Mouse (Mus musculus): ENCODE data around the gene Rita1. TPM values are rescaled to one million over a fixed set of nuclear protein-coding genes. Genes with fewer than 3 reads are reported as not detected.

The Rita1 gene
- polyA plus RNA-seq, 1 experiment from 2014 or later, result 9.3 TPM

- no peaks in the 10 kb centered on the region for H3K36me3 ChIP-seq (ENCODE audit: control insufficient read depth, insufficient read depth, low read length)
- no peak within 1 kb of the TSS for H3K9ac ChIP-seq (ENCODE audit: low read depth, low read length)
- peak within 1 kb of the TSS; percentile 13 for H3K4me3 ChIP-seq (ENCODE audit: low read depth, low read length)
- peak within 1 kb of the TSS; percentile 28 for H3K4me2 ChIP-seq (replicated peaks; ENCODE audit: low read depth, low read length)
- WGBS, result 2% methylated on average over 40 of the region's 53 CpGs
- no peak within 1 kb of the TSS for H3K27ac ChIP-seq (ENCODE audit: low read depth, low read length)
- peaks cover 2% of the 10 kb centered on the region; the same call in 1 of the 2 replicates for H3K4me1 ChIP-seq (replicated peaks; ENCODE audit: control insufficient read depth, insufficient read depth, low read length)
- DNase-seq (ENCODE audit: low spot score) (peak; percentile 58), ATAC-seq (ENCODE audit: low FRiP score) (0 out of 2 replicates have a peak, but pooled peaks have one; percentile 53)
- H3K27me3 ChIP-seq (ENCODE audit: control insufficient read depth, insufficient read depth, low read length), result peaks cover 31% of the 10 kb centered on the region
- no peaks in the 10 kb centered on the region for H3K9me3 ChIP-seq (ENCODE audit: control insufficient read depth, low read length)
Observed at GRCm38 (mm10) chr5:120648569-120649373, 36.4 kb upstream of the Rita1 start, which contains the start of gene Rasal1. Gene Rasal1 (plus strand): TSS chr5:120648812.

- WGBS, result 42% methylated on average over 12 of the region's 12 CpGs
- Histone ChIP-seq H3K9me3 (ENCODE audit: control insufficient read depth, low read length) (no peaks in the 10 kb centered on the region), H3K4me2 (replicated peaks; ENCODE audit: low read depth, low read length) (no peak overlapping the region), H3K27me3 (ENCODE audit: control insufficient read depth, insufficient read depth, low read length) (peaks cover 31% of the 10 kb centered on the region), H3K36me3 (ENCODE audit: control insufficient read depth, insufficient read depth, low read length) (no peaks in the 10 kb centered on the region), H3K4me3 (ENCODE audit: low read depth, low read length) (no peak overlapping the region), H3K9ac (ENCODE audit: low read depth, low read length) (no peak overlapping the region), H3K4me1 (replicated peaks; ENCODE audit: control insufficient read depth, insufficient read depth, low read length) (peaks cover 2% of the 10 kb centered on the region; the same call in 1 of the 2 replicates), H3K27ac (ENCODE audit: low read depth, low read length) (no peak overlapping the region)
- DNase-seq (ENCODE audit: low spot score), result no peak
- no peak for ATAC-seq (ENCODE audit: low FRiP score)
Observed at GRCm38 (mm10) chr5:120647814-120648491, 35.6 kb upstream of the Rita1 start.

DNA sequence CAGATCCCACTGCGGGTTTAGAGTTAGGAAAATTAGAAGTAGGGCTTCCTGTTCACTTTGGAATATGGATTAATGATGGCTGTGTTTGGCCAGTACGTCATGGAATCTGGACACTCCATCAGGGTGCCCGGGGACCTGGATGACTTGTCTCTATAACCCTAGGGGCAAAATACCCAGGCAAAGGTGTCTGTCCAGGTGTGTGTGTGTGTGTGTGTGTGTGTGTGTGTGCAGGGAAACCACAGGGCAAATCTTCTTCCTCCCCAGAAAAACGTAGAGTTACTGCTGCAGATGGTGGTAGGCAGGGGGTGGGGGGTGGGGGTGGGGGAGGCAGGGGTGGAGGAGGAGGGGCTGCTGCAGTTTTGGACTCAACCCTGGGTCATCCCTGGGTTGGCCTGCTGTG lies 35.0 kb upstream of the Rita1 start:
- H3K4me3 ChIP-seq (ENCODE audit: low read depth, low read length), result no peak overlapping the region
- H3K27me3 ChIP-seq (ENCODE audit: control insufficient read depth, insufficient read depth, low read length), result peaks cover 31% of the 10 kb centered on the region
- H3K4me2 ChIP-seq (replicated peaks; ENCODE audit: low read depth, low read length), result no peak overlapping the region
- 82% methylated on average over 3 of the region's 4 CpGs for WGBS
- H3K36me3 ChIP-seq (ENCODE audit: control insufficient read depth, insufficient read depth, low read length), result no peaks in the 10 kb centered on the region
- ATAC-seq (ENCODE audit: low FRiP score) (no peak), DNase-seq (ENCODE audit: low spot score) (no peak)
- no peak overlapping the region for H3K9ac ChIP-seq (ENCODE audit: low read depth, low read length)
- no peaks in the 10 kb centered on the region for H3K9me3 ChIP-seq (ENCODE audit: control insufficient read depth, low read length)
- peaks cover 2% of the 10 kb centered on the region; the same call in 1 of the 2 replicates for H3K4me1 ChIP-seq (replicated peaks; ENCODE audit: control insufficient read depth, insufficient read depth, low read length)
- H3K27ac ChIP-seq (ENCODE audit: low read depth, low read length), result no peak overlapping the region

DNA sequence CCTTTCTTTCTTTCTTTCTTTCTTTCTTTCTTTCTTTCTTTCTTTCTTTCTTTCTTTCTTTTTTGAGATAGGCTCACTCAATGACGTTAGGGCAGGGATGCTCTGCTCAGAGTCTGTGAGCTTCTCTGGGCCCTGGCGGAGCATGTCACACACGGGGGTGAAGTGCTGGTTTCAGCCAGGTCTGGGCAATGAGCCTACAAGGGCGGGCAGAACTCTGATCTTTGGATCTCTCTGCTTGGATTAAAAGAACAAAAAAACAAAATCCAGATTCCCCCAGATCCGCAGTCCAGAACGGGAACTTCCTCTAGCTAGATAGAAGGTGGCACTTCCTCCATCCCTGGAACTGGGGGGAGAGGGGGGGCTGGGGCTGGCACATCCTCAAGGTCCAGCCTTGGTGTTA lies 33.5 kb upstream of the Rita1 start:
- whole genome bisulfite sequencing, result 71% methylated on average over 6 of the region's 6 CpGs
- Histone ChIP-seq H3K4me3 (ENCODE audit: low read depth, low read length) (no peak overlapping the region), H3K4me1 (replicated peaks; ENCODE audit: control insufficient read depth, insufficient read depth, low read length) (peaks cover 2% of the 10 kb centered on the region; the same call in 1 of the 2 replicates), H3K4me2 (replicated peaks; ENCODE audit: low read depth, low read length) (no peak overlapping the region), H3K36me3 (ENCODE audit: control insufficient read depth, insufficient read depth, low read length) (no peaks in the 10 kb centered on the region), H3K9me3 (ENCODE audit: control insufficient read depth, low read length) (no peaks in the 10 kb centered on the region), H3K9ac (ENCODE audit: low read depth, low read length) (no peak overlapping the region), H3K27me3 (ENCODE audit: control insufficient read depth, insufficient read depth, low read length) (peaks cover 31% of the 10 kb centered on the region), H3K27ac (ENCODE audit: low read depth, low read length) (no peak overlapping the region)
- no peak for DNase-seq (ENCODE audit: low spot score)
- ATAC-seq (ENCODE audit: low FRiP score), result no peak

DNA sequence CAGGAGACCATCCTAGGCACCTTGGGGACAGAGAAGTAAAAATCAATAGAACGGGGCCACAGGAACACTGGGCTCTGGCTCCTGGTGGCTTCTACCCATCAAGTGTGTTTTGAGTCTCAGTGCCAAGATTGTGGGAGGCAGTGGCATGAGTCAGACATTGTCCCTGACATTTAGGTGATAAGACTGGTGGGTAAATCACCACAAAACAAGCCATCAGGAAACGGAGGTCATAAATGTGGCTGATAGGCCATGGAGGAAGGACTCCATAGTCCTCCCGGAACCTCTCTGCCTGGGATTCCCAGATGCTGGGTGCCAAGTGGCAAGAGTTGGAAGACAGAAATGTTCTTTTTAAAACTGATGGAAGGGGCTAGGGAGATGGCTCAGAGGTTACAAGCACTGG lies 31.8 kb upstream of the Rita1 start:
- no peaks in the 10 kb centered on the region for H3K36me3 ChIP-seq (ENCODE audit: control insufficient read depth, insufficient read depth, low read length)
- DNase-seq (ENCODE audit: low spot score) (no peak), ATAC-seq (ENCODE audit: low FRiP score) (no peak)
- H3K4me2 ChIP-seq (replicated peaks; ENCODE audit: low read depth, low read length), result no peak overlapping the region
- peaks cover 16% of the 10 kb centered on the region for H3K27me3 ChIP-seq (ENCODE audit: control insufficient read depth, insufficient read depth, low read length)
- 91% methylated on average over 3 of the region's 3 CpGs for WGBS
- H3K4me1 ChIP-seq (replicated peaks; ENCODE audit: control insufficient read depth, insufficient read depth, low read length), result peaks cover 2% of the 10 kb centered on the region; the same call in 1 of the 2 replicates
- H3K9ac ChIP-seq (ENCODE audit: low read depth, low read length), result no peak overlapping the region
- no peaks in the 10 kb centered on the region for H3K9me3 ChIP-seq (ENCODE audit: control insufficient read depth, low read length)
- no peak overlapping the region for H3K4me3 ChIP-seq (ENCODE audit: low read depth, low read length)
- H3K27ac ChIP-seq (ENCODE audit: low read depth, low read length), result no peak overlapping the region

DNA sequence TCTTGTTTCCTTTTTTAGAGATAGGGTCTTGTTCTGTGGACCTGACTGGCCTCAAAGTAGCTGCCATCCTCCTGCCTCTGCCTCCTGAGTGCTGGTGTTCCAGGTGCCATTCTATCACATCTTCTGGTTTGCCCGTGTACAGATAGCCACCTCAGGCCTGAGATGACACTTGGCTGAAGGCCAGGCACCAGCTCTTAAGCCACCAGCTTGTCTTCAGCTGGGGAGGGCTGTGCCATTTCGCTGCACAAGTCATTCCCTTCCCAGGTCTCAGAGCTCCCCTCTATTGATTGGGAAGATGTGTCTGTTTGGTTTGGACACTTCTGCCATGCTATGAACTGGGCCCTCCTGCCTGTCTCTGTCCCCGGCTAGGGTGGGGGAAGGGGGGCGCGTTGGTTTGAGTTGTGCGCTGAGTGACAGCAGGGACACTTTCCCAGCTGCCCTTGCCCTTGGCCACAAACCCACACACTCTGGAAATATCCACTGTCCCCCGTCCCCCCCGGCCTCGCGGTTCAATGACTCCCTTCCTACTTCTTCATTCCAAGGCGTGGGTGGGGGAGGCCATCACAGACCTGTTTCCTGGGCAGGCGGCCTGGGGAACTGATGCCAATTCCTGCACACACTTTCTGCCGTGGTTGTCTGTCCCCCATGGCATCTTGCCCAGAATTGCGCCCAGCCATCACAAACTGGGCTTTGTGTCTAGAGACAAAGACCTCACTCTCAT lies 31.1 kb upstream of the Rita1 start:
- 83% methylated on average over 14 of the region's 14 CpGs for WGBS
- no peak overlapping the region for H3K4me2 ChIP-seq (replicated peaks; ENCODE audit: low read depth, low read length)
- peaks cover 9% of the 10 kb centered on the region for H3K27me3 ChIP-seq (ENCODE audit: control insufficient read depth, insufficient read depth, low read length)
- H3K4me3 ChIP-seq (ENCODE audit: low read depth, low read length), result no peak overlapping the region
- H3K9me3 ChIP-seq (ENCODE audit: control insufficient read depth, low read length), result no peaks in the 10 kb centered on the region
- no peaks in the 10 kb centered on the region for H3K36me3 ChIP-seq (ENCODE audit: control insufficient read depth, insufficient read depth, low read length)
- no peak for ATAC-seq (ENCODE audit: low FRiP score)
- H3K9ac ChIP-seq (ENCODE audit: low read depth, low read length), result no peak overlapping the region
- no peak for DNase-seq (ENCODE audit: low spot score)
- H3K27ac ChIP-seq (ENCODE audit: low read depth, low read length), result no peak overlapping the region
- no peaks in the 10 kb centered on the region for H3K4me1 ChIP-seq (replicated peaks; ENCODE audit: control insufficient read depth, insufficient read depth, low read length)

GRCm38 (mm10) chr5:120640094-120640493 lies 27.7 kb upstream of the Rita1 start:
- H3K4me3 ChIP-seq (ENCODE audit: low read depth, low read length), result no peak overlapping the region
- no peak overlapping the region for H3K4me2 ChIP-seq (replicated peaks; ENCODE audit: low read depth, low read length)
- no peaks in the 10 kb centered on the region for H3K36me3 ChIP-seq (ENCODE audit: control insufficient read depth, insufficient read depth, low read length)
- no peaks in the 10 kb centered on the region for H3K27me3 ChIP-seq (ENCODE audit: control insufficient read depth, insufficient read depth, low read length)
- H3K9ac ChIP-seq (ENCODE audit: low read depth, low read length), result no peak overlapping the region
- H3K9me3 ChIP-seq (ENCODE audit: control insufficient read depth, low read length), result no peaks in the 10 kb centered on the region
- 91% methylated on average over 7 of the region's 7 CpGs for WGBS
- H3K4me1 ChIP-seq (replicated peaks; ENCODE audit: control insufficient read depth, insufficient read depth, low read length), result no peaks in the 10 kb centered on the region
- H3K27ac ChIP-seq (ENCODE audit: low read depth, low read length), result no peak overlapping the region
- DNase-seq (ENCODE audit: low spot score) (no peak), ATAC-seq (ENCODE audit: low FRiP score) (no peak)

GRCm38 (mm10) chr5:120635633-120636032 lies 23.2 kb upstream of the Rita1 start:
- H3K27ac ChIP-seq (ENCODE audit: low read depth, low read length), result no peak overlapping the region
- ATAC-seq (ENCODE audit: low FRiP score) (no peak), DNase-seq (ENCODE audit: low spot score) (no peak)
- H3K9me3 ChIP-seq (ENCODE audit: control insufficient read depth, low read length), result no peaks in the 10 kb centered on the region
- H3K4me3 ChIP-seq (ENCODE audit: low read depth, low read length), result no peak overlapping the region
- no peak overlapping the region for H3K4me2 ChIP-seq (replicated peaks; ENCODE audit: low read depth, low read length)
- no peaks in the 10 kb centered on the region for H3K4me1 ChIP-seq (replicated peaks; ENCODE audit: control insufficient read depth, insufficient read depth, low read length)
- H3K27me3 ChIP-seq (ENCODE audit: control insufficient read depth, insufficient read depth, low read length), result peaks cover 3% of the 10 kb centered on the region; the same call in 1 of the 2 replicates
- no peaks in the 10 kb centered on the region for H3K36me3 ChIP-seq (ENCODE audit: control insufficient read depth, insufficient read depth, low read length)
- H3K9ac ChIP-seq (ENCODE audit: low read depth, low read length), result no peak overlapping the region
- 89% methylated on average over 5 of the region's 5 CpGs for WGBS
